Mouse (Mus musculus): ENCODE data around the gene Defb20. TPM values are rescaled to one million over a fixed set of nuclear protein-coding genes. Genes with fewer than 3 reads are reported as not detected.
A peak's percentile ranks its signal among the peaks of the same experiment; 100 is the strongest.

Defb20 gene
- polyA plus RNA-seq, 1 experiment from 2014 or later: not detected

GRCm38 (mm10) chr2:152443281-152443680 lies 33.6 kb upstream of the Defb20 start:
- Histone ChIP-seq H3K27ac (replicated peaks; ENCODE audit: low read depth, low read length) (no peak overlapping the region), H3K4me2 (ENCODE audit: low read depth, low read length) (no peak overlapping the region), H3K36me3 (ENCODE audit: control insufficient read depth, insufficient read depth, low read length) (no peaks in the 10 kb centered on the region), H3K9ac (ENCODE audit: low read depth, low read length) (no peak overlapping the region), H3K4me1 (ENCODE audit: control insufficient read depth, insufficient read depth, low read length) (no peaks in the 10 kb centered on the region), H3K9me3 (ENCODE audit: control insufficient read depth, low read length) (no peaks in the 10 kb centered on the region), H3K4me3 (ENCODE audit: low read depth, low read length) (no peak overlapping the region), H3K27me3 (replicated peaks; ENCODE audit: control insufficient read depth, insufficient read depth, low read length) (no peaks in the 10 kb centered on the region)
- no peak for DNase-seq (ENCODE audit: low spot score)
- no peak for ATAC-seq (ENCODE audit: low read depth)
- 90% methylated on average over 8 of the region's 8 CpGs for WGBS

- Histone ChIP-seq H3K36me3 (ENCODE audit: control insufficient read depth, insufficient read depth, low read length) (no peaks in the 10 kb centered on the region), H3K4me1 (ENCODE audit: control insufficient read depth, insufficient read depth, low read length) (no peaks in the 10 kb centered on the region), H3K4me2 (ENCODE audit: low read depth, low read length) (no peak overlapping the region), H3K27ac (replicated peaks; ENCODE audit: low read depth, low read length) (no peak overlapping the region), H3K4me3 (ENCODE audit: low read depth, low read length) (no peak overlapping the region), H3K27me3 (replicated peaks; ENCODE audit: control insufficient read depth, insufficient read depth, low read length) (no peaks in the 10 kb centered on the region), H3K9ac (ENCODE audit: low read depth, low read length) (no peak overlapping the region), H3K9me3 (ENCODE audit: control insufficient read depth, low read length) (no peaks in the 10 kb centered on the region)
- 55% methylated on average over 2 of the region's 2 CpGs for WGBS
- ATAC-seq (ENCODE audit: low read depth) (no peak), DNase-seq (ENCODE audit: low spot score) (no peak)
Measured at GRCm38 (mm10) chr2:152446642-152447041, 30.2 kb upstream of the Defb20 start.

- no peak for DNase-seq (ENCODE audit: low spot score)
- Histone ChIP-seq H3K27ac (replicated peaks; ENCODE audit: low read depth, low read length) (no peak overlapping the region), H3K9ac (ENCODE audit: low read depth, low read length) (no peak overlapping the region), H3K4me2 (ENCODE audit: low read depth, low read length) (no peak overlapping the region), H3K4me1 (ENCODE audit: control insufficient read depth, insufficient read depth, low read length) (no peaks in the 10 kb centered on the region), H3K9me3 (ENCODE audit: control insufficient read depth, low read length) (no peaks in the 10 kb centered on the region), H3K4me3 (ENCODE audit: low read depth, low read length) (no peak overlapping the region), H3K27me3 (replicated peaks; ENCODE audit: control insufficient read depth, insufficient read depth, low read length) (no peaks in the 10 kb centered on the region), H3K36me3 (ENCODE audit: control insufficient read depth, insufficient read depth, low read length) (no peaks in the 10 kb centered on the region)
- no peak for ATAC-seq (ENCODE audit: low read depth)
- WGBS: 36% methylated on average over 5 of the region's 5 CpGs
Measured at GRCm38 (mm10) chr2:152447461-152447860, 29.4 kb upstream of the Defb20 start.

GRCm38 (mm10) chr2:152450241-152450640 lies 26.6 kb upstream of the Defb20 start:
- Histone ChIP-seq H3K27me3 (replicated peaks; ENCODE audit: control insufficient read depth, insufficient read depth, low read length) (no peaks in the 10 kb centered on the region), H3K9ac (ENCODE audit: low read depth, low read length) (no peak overlapping the region), H3K4me2 (ENCODE audit: low read depth, low read length) (no peak overlapping the region), H3K4me1 (ENCODE audit: control insufficient read depth, insufficient read depth, low read length) (no peaks in the 10 kb centered on the region), H3K9me3 (ENCODE audit: control insufficient read depth, low read length) (no peaks in the 10 kb centered on the region), H3K27ac (replicated peaks; ENCODE audit: low read depth, low read length) (no peak overlapping the region), H3K36me3 (ENCODE audit: control insufficient read depth, insufficient read depth, low read length) (no peaks in the 10 kb centered on the region), H3K4me3 (ENCODE audit: low read depth, low read length) (no peak overlapping the region)
- DNase-seq (ENCODE audit: low spot score) (peak; percentile 45), ATAC-seq (ENCODE audit: low read depth) (no peak)
- 3% methylated on average over 5 of the region's 5 CpGs for WGBS

- H3K4me2 ChIP-seq (ENCODE audit: low read depth, low read length): no peak overlapping the region
- no peak for ATAC-seq (ENCODE audit: low read depth)
Measured at GRCm38 (mm10) chr2:152452101-152452781, 24.6 kb upstream of the Defb20 start.

GRCm38 (mm10) chr2:152459241-152459640 lies 17.6 kb upstream of the Defb20 start:
- Histone ChIP-seq H3K27ac (replicated peaks; ENCODE audit: low read depth, low read length) (no peak overlapping the region), H3K4me2 (ENCODE audit: low read depth, low read length) (no peak overlapping the region), H3K9me3 (ENCODE audit: control insufficient read depth, low read length) (no peaks in the 10 kb centered on the region), H3K4me3 (ENCODE audit: low read depth, low read length) (no peak overlapping the region), H3K27me3 (replicated peaks; ENCODE audit: control insufficient read depth, insufficient read depth, low read length) (no peaks in the 10 kb centered on the region), H3K9ac (ENCODE audit: low read depth, low read length) (no peak overlapping the region), H3K36me3 (ENCODE audit: control insufficient read depth, insufficient read depth, low read length) (no peaks in the 10 kb centered on the region), H3K4me1 (ENCODE audit: control insufficient read depth, insufficient read depth, low read length) (peaks cover 4% of the 10 kb centered on the region; the same call in 1 of the 2 replicates)
- peak; percentile 53 for DNase-seq (ENCODE audit: low spot score)
- ATAC-seq (ENCODE audit: low read depth): no peak
- 45% methylated on average over 13 of the region's 13 CpGs for WGBS

More at GRCm38 (mm10) chr2:152452101-152452781, 24.6 kb upstream of the Defb20 start:
- H3K27me3 ChIP-seq (replicated peaks; ENCODE audit: control insufficient read depth, insufficient read depth, low read length): no peaks in the 10 kb centered on the region
- no peak for DNase-seq (ENCODE audit: low spot score)
- no peaks in the 10 kb centered on the region for H3K9me3 ChIP-seq (ENCODE audit: control insufficient read depth, low read length)
- no peak overlapping the region for H3K27ac ChIP-seq (replicated peaks; ENCODE audit: low read depth, low read length)
- H3K4me1 ChIP-seq (ENCODE audit: control insufficient read depth, insufficient read depth, low read length): no peaks in the 10 kb centered on the region
- 63% methylated on average over 4 of the region's 4 CpGs for WGBS
- H3K9ac ChIP-seq (ENCODE audit: low read depth, low read length): no peak overlapping the region
- H3K4me3 ChIP-seq (ENCODE audit: low read depth, low read length): no peak overlapping the region
- no peaks in the 10 kb centered on the region for H3K36me3 ChIP-seq (ENCODE audit: control insufficient read depth, insufficient read depth, low read length)

- H3K27me3 ChIP-seq (replicated peaks; ENCODE audit: control insufficient read depth, insufficient read depth, low read length): no peaks in the 10 kb centered on the region
- H3K27ac ChIP-seq (replicated peaks; ENCODE audit: low read depth, low read length): no peak within 1 kb of the TSS
- H3K9ac ChIP-seq (ENCODE audit: low read depth, low read length): no peak within 1 kb of the TSS
- no peak for DNase-seq (ENCODE audit: low spot score)
- no peak within 1 kb of the TSS for H3K4me3 ChIP-seq (ENCODE audit: low read depth, low read length)
- no peaks in the 10 kb centered on the region for H3K4me1 ChIP-seq (ENCODE audit: control insufficient read depth, insufficient read depth, low read length)
- H3K4me2 ChIP-seq (ENCODE audit: low read depth, low read length): no peak within 1 kb of the TSS
- H3K9me3 ChIP-seq (ENCODE audit: control insufficient read depth, low read length): no peaks in the 10 kb centered on the region
- ATAC-seq (ENCODE audit: low read depth): no peak
- no peaks in the 10 kb centered on the region for H3K36me3 ChIP-seq (ENCODE audit: control insufficient read depth, insufficient read depth, low read length)
- WGBS: 82% methylated on average over 3 of the region's 3 CpGs
Measured at GRCm38 (mm10) chr2:152464570-152465150, 12.2 kb upstream of the Defb20 start, which contains the start of gene Defb23. Gene Defb23 (minus strand): TSS chr2:152464620.

GRCm38 (mm10) chr2:152470973-152471372 lies 5.9 kb upstream of the Defb20 start:
- 28% methylated on average over 7 of the region's 7 CpGs for WGBS
- Histone ChIP-seq H3K4me1 (ENCODE audit: control insufficient read depth, insufficient read depth, low read length) (no peaks in the 10 kb centered on the region), H3K27me3 (replicated peaks; ENCODE audit: control insufficient read depth, insufficient read depth, low read length) (no peaks in the 10 kb centered on the region), H3K4me2 (ENCODE audit: low read depth, low read length) (no peak overlapping the region), H3K9ac (ENCODE audit: low read depth, low read length) (no peak overlapping the region), H3K4me3 (ENCODE audit: low read depth, low read length) (no peak overlapping the region), H3K36me3 (ENCODE audit: control insufficient read depth, insufficient read depth, low read length) (no peaks in the 10 kb centered on the region), H3K27ac (replicated peaks; ENCODE audit: low read depth, low read length) (no peak overlapping the region), H3K9me3 (ENCODE audit: control insufficient read depth, low read length) (no peaks in the 10 kb centered on the region)
- DNase-seq (ENCODE audit: low spot score) (peak; percentile 39), ATAC-seq (ENCODE audit: low read depth) (no peak)

- H3K36me3 ChIP-seq (ENCODE audit: control insufficient read depth, insufficient read depth, low read length): no peaks in the 10 kb centered on the region
- H3K27ac ChIP-seq (replicated peaks; ENCODE audit: low read depth, low read length): no peak overlapping the region
- ATAC-seq (ENCODE audit: low read depth) (no peak), DNase-seq (ENCODE audit: low spot score) (no peak)
- no peaks in the 10 kb centered on the region for H3K9me3 ChIP-seq (ENCODE audit: control insufficient read depth, low read length)
- H3K27me3 ChIP-seq (replicated peaks; ENCODE audit: control insufficient read depth, insufficient read depth, low read length): no peaks in the 10 kb centered on the region
- WGBS: 27% methylated on average over 3 of the region's 3 CpGs
- no peak overlapping the region for H3K9ac ChIP-seq (ENCODE audit: low read depth, low read length)
- no peaks in the 10 kb centered on the region for H3K4me1 ChIP-seq (ENCODE audit: control insufficient read depth, insufficient read depth, low read length)
- H3K4me3 ChIP-seq (ENCODE audit: low read depth, low read length): no peak overlapping the region
- no peak overlapping the region for H3K4me2 ChIP-seq (ENCODE audit: low read depth, low read length)
Measured at GRCm38 (mm10) chr2:152472434-152472833, 4.4 kb upstream of the Defb20 start.

All from embryonic facial prominence, embryonic 14.5 days (tissue).